Mouse (Mus musculus): ENCODE measurements at regions not wholly inside any gene's neighbourhood (a gene's known extent, or its start where the extent isn't known, plus 50 kb on each side); places are given as distances from the start of the nearest gene placed in this dataset.

- Histone ChIP-seq H3K27me3 (ENCODE audit: control insufficient read depth, insufficient read depth, low read length) (no peaks in the 10 kb centered on the region), H3K4me1 (replicated peaks; ENCODE audit: control insufficient read depth in 2 of 2, insufficient read depth in 2 of 2, low read length in 1 of 2) (peaks cover 4 to 15% of the 10 kb centered on the region in 2 experiments; a peak in 3 of 4 replicates), H3K9ac (replicated peaks) (no peak overlapping the region), H3K4me3 (ENCODE audit: insufficient read depth in 1 of 2, low read depth in 2 of 2, low read length in 2 of 2) (no peak overlapping the region), H3K36me3 (replicated peaks; ENCODE audit: control insufficient read depth, insufficient read depth, low read depth) (no peaks in the 10 kb centered on the region), H3K4me2 (ENCODE audit: low read depth) (no peak overlapping the region), H3K27ac (no peak overlapping the region), H3K9me3 (ENCODE audit: control insufficient read depth, low read length) (no peaks in the 10 kb centered on the region)
- DNase-seq (ENCODE audit: low read depth in 3 of 3, low spot score in 3 of 3) (no peak), ATAC-seq (ENCODE audit: insufficient read depth) (no peak)
- WGBS (ENCODE audit: insufficient replicate concordance), result 70% methylated on average over 4 of the region's 4 CpGs
- TF ChIP-seq EP300 (IDR thresholded peaks at IDR 0.05; ENCODE audit: low read depth) (no peak), CTCF (IDR thresholded peaks at IDR 0.05; ENCODE audit: low read depth) (no peak)
These were observed 58.5 kb upstream of the Armc2 start for GRCm38 (mm10) chr10:42076711-42077110.

- WGBS (ENCODE audit: insufficient replicate concordance), result 68% methylated on average over 6 of the region's 6 CpGs
- Histone ChIP-seq H3K4me3 (ENCODE audit: insufficient read depth in 1 of 2, low read depth in 2 of 2, low read length in 2 of 2) (no peak overlapping the region), H3K36me3 (replicated peaks; ENCODE audit: control insufficient read depth, insufficient read depth, low read depth) (no peaks in the 10 kb centered on the region)
These were observed 57.3 kb upstream of the Armc2 start for GRCm38 (mm10) chr10:42075545-42075944.

GRCm38 (mm10) chr10:42072758-42073157 lies 54.5 kb upstream of the Armc2 start:
- ATAC-seq (ENCODE audit: insufficient read depth), result no peak

More at GRCm38 (mm10) chr10:42075545-42075944, 57.3 kb upstream of the Armc2 start:
- H3K27me3 ChIP-seq (ENCODE audit: control insufficient read depth, insufficient read depth, low read length), result no peaks in the 10 kb centered on the region
- no peak overlapping the region for H3K9ac ChIP-seq (replicated peaks)
- H3K9me3 ChIP-seq (ENCODE audit: control insufficient read depth, low read length), result no peaks in the 10 kb centered on the region
- H3K4me1 ChIP-seq (replicated peaks; ENCODE audit: control insufficient read depth in 2 of 2, insufficient read depth in 2 of 2, low read length in 1 of 2), result peaks cover 4 to 26% of the 10 kb centered on the region in 2 experiments; a peak in 3 of 4 replicates
- H3K4me2 ChIP-seq (ENCODE audit: low read depth), result no peak overlapping the region
- ATAC-seq (ENCODE audit: insufficient read depth) (no peak), DNase-seq (ENCODE audit: low read depth in 3 of 3, low spot score in 3 of 3) (no peak)
- no peak overlapping the region for H3K27ac ChIP-seq
- no peak for TF ChIP-seq EP300 (IDR thresholded peaks at IDR 0.05; ENCODE audit: low read depth)
- TF ChIP-seq CTCF (IDR thresholded peaks at IDR 0.05; ENCODE audit: low read depth), result no peak

GRCm38 (mm10) chr10:42072131-42072530 lies 53.9 kb upstream of the Armc2 start:
- ATAC-seq (ENCODE audit: insufficient read depth) (no peak), DNase-seq (ENCODE audit: low read depth in 3 of 3, low spot score in 3 of 3) (no peak)
- no peaks in the 10 kb centered on the region for H3K9me3 ChIP-seq (ENCODE audit: control insufficient read depth, low read length)
- H3K27ac ChIP-seq, result no peak overlapping the region
- no peaks in the 10 kb centered on the region for H3K36me3 ChIP-seq (replicated peaks; ENCODE audit: control insufficient read depth, insufficient read depth, low read depth)
- H3K4me1 ChIP-seq (replicated peaks; ENCODE audit: control insufficient read depth in 2 of 2, insufficient read depth in 2 of 2, low read length in 1 of 2), result peaks cover 13 to 52% of the 10 kb centered on the region in 2 experiments
- WGBS (ENCODE audit: insufficient replicate concordance), result 32% methylated on average over 3 of the region's 3 CpGs
- no peak overlapping the region for H3K4me2 ChIP-seq (ENCODE audit: low read depth)
- no peak overlapping the region for H3K4me3 ChIP-seq (ENCODE audit: insufficient read depth in 1 of 2, low read depth in 2 of 2, low read length in 2 of 2)
- no peaks in the 10 kb centered on the region for H3K27me3 ChIP-seq (ENCODE audit: control insufficient read depth, insufficient read depth, low read length)
- TF ChIP-seq CTCF (IDR thresholded peaks at IDR 0.05; ENCODE audit: low read depth) (no peak), EP300 (IDR thresholded peaks at IDR 0.05; ENCODE audit: low read depth) (no peak)
- no peak overlapping the region for H3K9ac ChIP-seq (replicated peaks)

More at GRCm38 (mm10) chr10:42072758-42073157, 54.5 kb upstream of the Armc2 start:
- Histone ChIP-seq H3K4me2 (ENCODE audit: low read depth) (peak overlapping the region; percentile 13; the same call in 1 of the 2 replicates), H3K9me3 (ENCODE audit: control insufficient read depth, low read length) (no peaks in the 10 kb centered on the region), H3K27ac (no peak overlapping the region), H3K36me3 (replicated peaks; ENCODE audit: control insufficient read depth, insufficient read depth, low read depth) (no peaks in the 10 kb centered on the region), H3K27me3 (ENCODE audit: control insufficient read depth, insufficient read depth, low read length) (no peaks in the 10 kb centered on the region), H3K9ac (replicated peaks) (no peak overlapping the region), H3K4me1 (replicated peaks; ENCODE audit: control insufficient read depth in 2 of 2, insufficient read depth in 2 of 2, low read length in 1 of 2) (peaks cover 13 to 50% of the 10 kb centered on the region in 2 experiments), H3K4me3 (ENCODE audit: insufficient read depth in 1 of 2, low read depth in 2 of 2, low read length in 2 of 2) (no peak overlapping the region)
- DNase-seq (ENCODE audit: low read depth in 3 of 3, low spot score in 3 of 3), result no peak
- no peak for TF ChIP-seq CTCF (IDR thresholded peaks at IDR 0.05; ENCODE audit: low read depth)
- TF ChIP-seq EP300 (IDR thresholded peaks at IDR 0.05; ENCODE audit: low read depth), result no peak
- 18% methylated on average over 9 of the region's 9 CpGs for WGBS (ENCODE audit: insufficient replicate concordance)

- Histone ChIP-seq H3K27me3 (ENCODE audit: control insufficient read depth, insufficient read depth, low read length) (no peaks in the 10 kb centered on the region), H3K27ac (no peak overlapping the region), H3K9me3 (ENCODE audit: control insufficient read depth, low read length) (no peaks in the 10 kb centered on the region), H3K36me3 (replicated peaks; ENCODE audit: control insufficient read depth, insufficient read depth, low read depth) (no peaks in the 10 kb centered on the region), H3K4me1 (replicated peaks; ENCODE audit: control insufficient read depth in 2 of 2, insufficient read depth in 2 of 2, low read length in 1 of 2) (peaks cover 13 to 52% of the 10 kb centered on the region in 2 experiments), H3K4me3 (ENCODE audit: insufficient read depth in 1 of 2, low read depth in 2 of 2, low read length in 2 of 2) (no peak overlapping the region), H3K4me2 (ENCODE audit: low read depth) (no peak overlapping the region; the same call in 1 of the 2 replicates), H3K9ac (replicated peaks) (no peak overlapping the region)
- 34% methylated on average over 8 of the region's 8 CpGs for WGBS (ENCODE audit: insufficient replicate concordance)
- ATAC-seq (ENCODE audit: insufficient read depth), result peak; percentile 46; the same call in 1 of the 2 replicates
- DNase-seq (ENCODE audit: low read depth in 3 of 3, low spot score in 3 of 3), result no peak
- no peak for TF ChIP-seq CTCF (IDR thresholded peaks at IDR 0.05; ENCODE audit: low read depth)
- no peak for TF ChIP-seq EP300 (IDR thresholded peaks at IDR 0.05; ENCODE audit: low read depth)
These were observed 53.3 kb upstream of the Armc2 start for GRCm38 (mm10) chr10:42071404-42072024.
